Mouse (Mus musculus) kidney, adult 18-20 months (tissue): ENCODE data around the gene Rnf141.

ENCODE experiments used
- DNase-seq: peaks from one replicate; pipeline ENCODE4 v3.0.0; 2021

Gene Rnf141

GRCm38 (mm10) chr7:110843916-110844874 lies at the start of gene Rnf141:
TSS of gene Rnf141 (minus strand) at chr7:110844457.
- peak; percentile 92 for DNase-seq

- DNase-seq = peak; percentile 73
These were observed 47.3 kb upstream of the Rnf141 start for GRCm38 (mm10) chr7:110891501-110891986.

GRCm38 (mm10) chr7:110881746-110882333 lies 37.6 kb upstream of the Rnf141 start:
- DNase-seq = peak; percentile 32

GRCm38 (mm10) chr7:110878028-110878427 lies 33.8 kb upstream of the Rnf141 start:
- DNase-seq = no peak

GRCm38 (mm10) chr7:110876965-110877364 lies 32.7 kb upstream of the Rnf141 start:
- no peak for DNase-seq

GRCm38 (mm10) chr7:110868807-110869206 lies 24.6 kb upstream of the Rnf141 start:
- DNase-seq = no peak

- DNase-seq = no peak
These were observed 22.9 kb upstream of the Rnf141 start for GRCm38 (mm10) chr7:110867116-110867515.

- no peak for DNase-seq
These were observed 21.8 kb upstream of the Rnf141 start for GRCm38 (mm10) chr7:110866021-110866420.

GRCm38 (mm10) chr7:110865570-110865969 lies 21.3 kb upstream of the Rnf141 start:
- no peak for DNase-seq

GRCm38 (mm10) chr7:110865038-110865437 lies 20.8 kb upstream of the Rnf141 start:
- DNase-seq = peak; percentile 25

GRCm38 (mm10) chr7:110862751-110863289 lies 18.6 kb upstream of the Rnf141 start, which contains the start of gene Lyve1:
TSS of gene Lyve1 (minus strand) at chr7:110863239.
- no peak for DNase-seq

- no peak for DNase-seq
These were observed 15.9 kb upstream of the Rnf141 start for GRCm38 (mm10) chr7:110860129-110860528.

- no peak for DNase-seq
These were observed 11.3 kb upstream of the Rnf141 start for GRCm38 (mm10) chr7:110855604-110856003.

- no peak for DNase-seq
These were observed 10.8 kb upstream of the Rnf141 start for GRCm38 (mm10) chr7:110854927-110855546.

- no peak for DNase-seq
These were observed 10.3 kb upstream of the Rnf141 start for GRCm38 (mm10) chr7:110854519-110854918.

GRCm38 (mm10) chr7:110853611-110854010 lies 9.4 kb upstream of the Rnf141 start:
- no peak for DNase-seq

- peak; percentile 11 for DNase-seq
These were observed 7.4 kb upstream of the Rnf141 start for GRCm38 (mm10) chr7:110851541-110852203.

- DNase-seq = no peak
These were observed 4.1 kb upstream of the Rnf141 start for GRCm38 (mm10) chr7:110848371-110848770.

GRCm38 (mm10) chr7:110847321-110847720 lies 3.1 kb upstream of the Rnf141 start:
- DNase-seq = no peak

GRCm38 (mm10) chr7:110840332-110840731 lies 3.9 kb downstream of the Rnf141 start:
- no peak for DNase-seq

- no peak for DNase-seq
These were observed 9.7 kb downstream of the Rnf141 start for GRCm38 (mm10) chr7:110834522-110834921.

GRCm38 (mm10) chr7:110834018-110834417 lies 10.2 kb downstream of the Rnf141 start:
- DNase-seq = no peak
